Mouse (Mus musculus) ES-Bruce4 (cell line): ENCODE measurements around the gene Moap1. TPM values are rescaled to one million over a fixed set of nuclear protein-coding genes. Genes with fewer than 3 reads are reported as not detected.

Experiments used
- H3K27ac ChIP-seq: 2 replicates; pipeline ENCODE4 v1.5.1; 2012; ENCODE audit warnings: low read length, inconsistent platforms; ENCODE audit not compliant: insufficient read depth
- H3K27me3 ChIP-seq: 2 replicates; pipeline ENCODE4 v1.6.1; 2012; ENCODE audit warnings: mild to moderate bottlenecking, low read length, inconsistent platforms; ENCODE audit not compliant: control insufficient read depth, poor library complexity, insufficient read depth, severe bottlenecking
- H3K36me3 ChIP-seq: 2 replicates; pipeline ENCODE4 v1.6.1; 2012; ENCODE audit warnings: inconsistent platforms, mild to moderate bottlenecking, low read length, moderate library complexity; ENCODE audit not compliant: control insufficient read depth, poor library complexity, insufficient read depth, severe bottlenecking
- H3K4me1 ChIP-seq: one replicate; pipeline ENCODE4 v1.8.1; 2011; ENCODE audit warnings: low read length; ENCODE audit not compliant: control insufficient read depth, insufficient read depth
- H3K4me3 ChIP-seq: 2 replicates; pipeline ENCODE4 v1.5.1; 2011; ENCODE audit warnings: low read depth, mild to moderate bottlenecking, low read length
- H3K9ac ChIP-seq: 2 replicates; pipeline ENCODE4 v1.6.1; 2012; ENCODE audit warnings: low read depth, mild to moderate bottlenecking, inconsistent platforms; ENCODE audit not compliant: poor library complexity, severe bottlenecking
- H3K9me3 ChIP-seq: replicated peaks from 2 replicates; pipeline ENCODE4 v1.6.1; 2012; ENCODE audit warnings: mild to moderate bottlenecking, low read length, inconsistent platforms; ENCODE audit not compliant: control insufficient read depth, poor library complexity, insufficient read depth, severe bottlenecking
- CTCF ChIP-seq: IDR thresholded peaks from one replicate; pipeline ENCODE4 v1.8.1; 2011; ENCODE audit warnings: low read depth, low read length
- EP300 ChIP-seq: IDR thresholded peaks from 2 replicates; pipeline ENCODE4 v1.6.1; 2011; ENCODE audit warnings: low read depth, low read length; ENCODE audit not compliant: insufficient read depth
- POLR2A ChIP-seq: IDR thresholded peaks from one replicate; pipeline ENCODE4 v1.8.1; 2011; ENCODE audit warnings: low read length; ENCODE audit not compliant: insufficient read depth
- polyA plus RNA-seq: library from polyadenylated mRNA; stranded (reverse); fragments of >200 nt; gene quantifications from 2 replicates; pipeline ENCODE4 v1.2.4, GENCODE M21; 2011; ENCODE audit warnings: low read depth; ENCODE audit not compliant: missing spikeins, insufficient read depth, insufficient read length

The Moap1 gene
- polyA plus RNA-seq, 1 experiment, result 6.7 TPM

DNA sequence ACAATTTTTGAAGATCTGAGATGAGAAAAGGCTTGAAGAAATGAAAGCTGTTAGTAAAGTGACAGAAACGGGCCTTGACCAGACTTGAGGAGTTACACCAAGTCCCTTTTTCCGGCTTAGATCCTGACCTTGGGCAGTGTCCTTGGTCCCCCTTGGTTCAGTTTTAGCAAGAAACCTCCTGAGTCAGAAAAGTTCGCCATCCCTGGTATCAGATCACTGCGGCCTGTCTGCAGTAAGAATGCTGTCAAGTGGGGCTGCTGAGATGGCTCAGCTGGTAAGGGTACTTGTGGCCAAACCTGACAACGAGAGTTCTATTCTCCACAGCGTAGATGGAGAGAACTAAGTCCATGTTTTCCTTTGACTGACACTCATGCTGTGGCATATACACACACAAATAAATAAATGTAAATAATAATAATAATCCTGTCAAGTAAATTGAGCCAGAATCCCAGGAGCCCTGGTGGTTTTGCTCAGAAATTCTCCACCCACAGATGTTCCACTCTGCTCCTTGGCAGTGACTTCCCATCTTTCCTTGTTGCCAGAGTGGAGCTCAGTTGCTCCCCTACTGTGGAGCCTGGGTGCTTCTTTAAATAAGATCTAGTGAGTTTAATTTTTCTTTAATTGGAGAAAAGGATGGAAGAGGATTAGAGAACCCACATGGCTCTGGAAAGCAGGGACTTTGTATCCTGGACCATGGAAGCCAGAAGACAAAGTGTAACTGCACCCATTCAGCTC lies 37.4 kb downstream of the Moap1 start:
- Histone ChIP-seq H3K4me1 (peaks cover 14% of the 10 kb centered on the region), H3K9me3 (no peaks in the 10 kb centered on the region), H3K4me3 (no peak overlapping the region), H3K27ac (peak overlapping the region; percentile 80), H3K36me3 (no peaks in the 10 kb centered on the region), H3K9ac (peak overlapping the region; percentile 80), H3K27me3 (no peaks in the 10 kb centered on the region)
- TF ChIP-seq EP300, result no peak
- TF ChIP-seq POLR2A, result no peak
- TF ChIP-seq CTCF, result no peak

DNA sequence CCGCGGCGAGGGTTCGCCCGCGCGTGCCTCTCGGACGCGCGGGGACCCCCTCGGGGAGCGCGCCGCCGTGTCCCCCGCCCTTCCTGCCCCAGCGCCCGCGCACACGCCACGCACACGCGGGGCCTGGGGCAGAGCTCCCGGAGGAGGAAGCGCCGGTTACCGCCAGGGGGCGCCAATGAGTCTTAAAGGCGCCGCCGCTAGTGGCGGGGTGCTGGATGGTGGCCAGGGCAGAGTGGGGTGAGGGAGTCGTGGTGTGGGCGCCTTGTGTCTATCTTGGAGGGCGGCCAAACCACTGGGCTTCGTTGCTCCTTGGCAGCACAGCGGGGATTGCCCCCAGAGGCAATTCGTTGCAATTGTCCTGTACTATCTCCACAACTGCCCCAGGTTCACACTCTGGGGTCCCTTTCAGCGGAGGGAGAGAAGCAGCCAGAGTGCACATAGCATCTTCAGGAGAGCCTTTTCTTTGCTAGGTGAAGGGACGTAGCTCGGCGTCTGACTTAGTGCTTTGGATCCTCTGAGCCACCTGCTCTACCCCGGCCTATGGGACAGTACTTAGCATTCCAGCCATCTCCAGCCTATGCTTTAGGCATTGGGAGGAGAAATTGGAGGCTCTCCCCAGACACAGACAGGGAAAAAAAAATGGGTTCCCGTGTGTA lies 38.1 kb downstream of the Moap1 start:
- H3K27ac ChIP-seq, result peak overlapping the region; percentile 80
- TF ChIP-seq POLR2A (no peak), CTCF (peak; percentile 52)
- H3K36me3 ChIP-seq, result no peaks in the 10 kb centered on the region
- H3K9ac ChIP-seq, result peak overlapping the region; percentile 80
- no peaks in the 10 kb centered on the region for H3K27me3 ChIP-seq
- H3K4me1 ChIP-seq, result peaks cover 12% of the 10 kb centered on the region
- H3K4me3 ChIP-seq, result peak overlapping the region; percentile 75
- no peaks in the 10 kb centered on the region for H3K9me3 ChIP-seq

DNA sequence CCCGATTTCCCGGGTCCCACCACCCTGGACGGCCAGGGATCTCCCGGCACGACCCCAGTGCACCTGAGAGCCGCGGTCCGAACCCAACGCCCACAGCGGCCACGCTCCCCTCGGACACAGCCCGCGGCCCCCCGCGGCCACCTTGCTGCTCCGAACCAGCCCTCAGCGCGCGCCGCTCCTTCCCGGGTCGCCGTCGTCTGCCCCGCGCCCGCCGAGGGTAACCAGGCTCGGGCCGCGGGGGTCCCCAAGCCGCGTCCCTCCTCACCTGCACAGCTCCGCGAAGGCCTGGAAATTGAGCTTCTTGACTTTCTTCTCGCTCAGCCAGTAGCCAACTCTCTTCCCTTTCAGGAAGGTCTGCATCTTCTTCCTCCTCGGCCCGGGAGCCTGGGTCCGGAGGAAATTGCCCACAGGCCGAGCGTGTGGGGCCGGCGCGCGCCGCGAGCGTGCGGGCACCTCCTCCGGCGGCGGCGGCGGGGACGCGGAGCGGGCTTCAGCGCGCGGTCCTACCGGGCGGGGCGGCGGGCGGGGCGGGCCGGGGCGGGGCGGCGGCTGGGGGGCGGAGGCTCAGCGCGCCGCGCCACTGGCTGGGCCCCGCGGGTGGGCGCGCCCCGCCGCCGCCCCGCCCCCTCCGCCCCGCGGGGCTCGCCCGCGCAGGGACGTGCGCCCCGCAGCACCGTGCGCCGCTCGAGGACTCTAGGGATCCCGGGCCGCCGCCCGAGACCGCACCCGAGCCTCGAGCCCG lies 38.8 kb downstream of the Moap1 start, which contains the start of gene Itpk1:
Gene Itpk1, minus strand, starts transcription at position 474 of the 742 bp plus-strand sequence.
- H3K9me3 ChIP-seq, result no peaks in the 10 kb centered on the region
- H3K4me1 ChIP-seq, result peaks cover 14% of the 10 kb centered on the region
- TF ChIP-seq EP300 (no peak), CTCF (no peak), POLR2A (no peak)
- H3K9ac ChIP-seq, result peak within 1 kb of the TSS; percentile 80
- H3K27ac ChIP-seq, result peak within 1 kb of the TSS; percentile 80
- H3K36me3 ChIP-seq, result no peaks in the 10 kb centered on the region
- peak within 1 kb of the TSS; percentile 99 for H3K4me3 ChIP-seq
- no peaks in the 10 kb centered on the region for H3K27me3 ChIP-seq

DNA sequence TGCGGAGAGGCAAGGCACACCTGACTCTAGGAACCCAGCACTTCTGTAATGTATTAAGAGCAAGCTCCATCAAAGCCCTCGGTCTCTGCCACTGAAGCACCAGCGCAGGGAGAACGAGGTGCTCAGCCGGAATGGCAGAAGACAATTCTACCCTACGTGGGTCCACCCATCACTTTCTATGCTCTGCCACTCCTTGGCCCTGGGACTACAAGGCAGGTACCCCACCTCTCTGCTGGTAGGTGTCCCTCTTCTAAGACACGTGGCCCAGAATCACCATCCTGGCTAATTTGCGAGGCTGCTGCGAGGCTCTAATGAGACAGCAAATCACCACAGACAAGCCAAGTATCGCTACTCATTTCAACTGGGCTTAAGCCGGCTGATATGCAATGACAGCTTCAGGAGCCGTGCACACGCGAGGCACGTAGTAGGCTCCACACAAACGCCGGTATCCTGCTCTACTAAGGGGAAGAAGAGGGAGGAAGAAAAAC lies 39.5 kb downstream of the Moap1 start:
- Histone ChIP-seq H3K4me3 (peak overlapping the region; percentile 99), H3K36me3 (no peaks in the 10 kb centered on the region), H3K9me3 (no peaks in the 10 kb centered on the region), H3K4me1 (peaks cover 15% of the 10 kb centered on the region), H3K27me3 (no peaks in the 10 kb centered on the region), H3K27ac (0 out of 2 replicates have a peak overlapping the region, but pooled peaks have one; percentile 2), H3K9ac (peak overlapping the region; percentile 80)
- TF ChIP-seq EP300 (no peak), POLR2A (no peak), CTCF (no peak)

DNA sequence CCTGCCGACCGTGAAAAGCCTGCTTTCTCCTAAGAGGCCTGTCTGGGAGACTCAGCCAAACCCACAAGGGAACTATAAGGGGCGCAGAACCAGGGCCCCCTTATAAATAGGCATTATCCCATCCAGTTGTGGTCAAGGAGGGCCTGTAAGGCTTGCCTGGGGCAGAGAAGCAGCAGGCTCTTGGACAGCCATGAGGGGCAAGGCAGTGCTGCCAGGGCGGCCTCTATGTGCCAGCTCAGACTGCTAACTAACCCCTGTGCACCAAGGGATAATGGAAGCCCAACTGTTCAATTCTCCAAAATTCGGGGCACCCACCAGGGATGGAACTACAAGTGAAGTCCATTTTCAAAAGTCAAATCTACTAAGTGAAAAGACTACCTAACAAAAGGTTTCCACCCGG lies 40.0 kb downstream of the Moap1 start:
- Histone ChIP-seq H3K4me1 (peaks cover 16% of the 10 kb centered on the region), H3K4me3 (peak overlapping the region; percentile 99), H3K9me3 (no peaks in the 10 kb centered on the region), H3K27me3 (no peaks in the 10 kb centered on the region), H3K9ac (peak overlapping the region; percentile 80), H3K27ac (0 out of 2 replicates have a peak overlapping the region, but pooled peaks have one; percentile 8), H3K36me3 (no peaks in the 10 kb centered on the region)
- TF ChIP-seq POLR2A (no peak), EP300 (no peak), CTCF (no peak)

DNA sequence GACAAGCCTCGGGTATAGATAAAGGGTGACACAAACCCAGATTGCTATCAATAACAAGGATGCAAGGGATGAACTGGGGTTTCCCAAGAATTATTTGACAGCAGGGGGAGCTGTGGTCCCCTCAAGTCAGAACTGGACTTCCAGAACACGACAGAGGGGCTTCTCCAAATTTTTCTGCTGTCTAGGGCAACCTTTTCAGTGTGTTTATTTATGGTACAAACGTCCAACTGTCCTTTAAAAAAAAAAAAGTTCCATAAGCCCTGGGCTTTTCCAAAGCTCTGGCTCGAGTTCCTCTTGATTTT lies 40.4 kb downstream of the Moap1 start:
- no peaks in the 10 kb centered on the region for H3K27me3 ChIP-seq
- peak overlapping the region; percentile 55; the same call in 1 of the 2 replicates for H3K27ac ChIP-seq
- H3K36me3 ChIP-seq, result no peaks in the 10 kb centered on the region
- peak overlapping the region; percentile 80 for H3K9ac ChIP-seq
- peak; percentile 9 for TF ChIP-seq CTCF
- TF ChIP-seq POLR2A, result no peak
- no peaks in the 10 kb centered on the region for H3K9me3 ChIP-seq
- H3K4me1 ChIP-seq, result peaks cover 20% of the 10 kb centered on the region
- H3K4me3 ChIP-seq, result peak overlapping the region; percentile 99
